Mouse (Mus musculus): ENCODE data around the gene Mast4.

- TF ChIP-seq POLR2A (IDR thresholded peaks at IDR 0.05; ENCODE audit: borderline replicate concordance, low read depth, low read length) = no peak
- TF ChIP-seq CTCF (IDR thresholded peaks at IDR 0.05; ENCODE audit: low read depth, low read length) = no peak
Measured at GRCm38 (mm10) chr13:103151171-103151570, 183.1 kb downstream of the Mast4 start.
